Mouse (Mus musculus): ENCODE results near the gene Dusp2. TPM values are rescaled to one million over a fixed set of nuclear protein-coding genes. Genes with fewer than 3 reads are reported as not detected.
"Not testable (repeated sequence)": the region's sequence is repeated elsewhere in the genome, so short reads cannot be mapped to it uniquely, and the experiment has no call there.

Gene Dusp2
- 12.4 and 14.9 TPM in 2 replicates for polyA plus RNA-seq (2014; fragmentation: Nextera tagmentation; extraction: Ambion mirVana)

DNA sequence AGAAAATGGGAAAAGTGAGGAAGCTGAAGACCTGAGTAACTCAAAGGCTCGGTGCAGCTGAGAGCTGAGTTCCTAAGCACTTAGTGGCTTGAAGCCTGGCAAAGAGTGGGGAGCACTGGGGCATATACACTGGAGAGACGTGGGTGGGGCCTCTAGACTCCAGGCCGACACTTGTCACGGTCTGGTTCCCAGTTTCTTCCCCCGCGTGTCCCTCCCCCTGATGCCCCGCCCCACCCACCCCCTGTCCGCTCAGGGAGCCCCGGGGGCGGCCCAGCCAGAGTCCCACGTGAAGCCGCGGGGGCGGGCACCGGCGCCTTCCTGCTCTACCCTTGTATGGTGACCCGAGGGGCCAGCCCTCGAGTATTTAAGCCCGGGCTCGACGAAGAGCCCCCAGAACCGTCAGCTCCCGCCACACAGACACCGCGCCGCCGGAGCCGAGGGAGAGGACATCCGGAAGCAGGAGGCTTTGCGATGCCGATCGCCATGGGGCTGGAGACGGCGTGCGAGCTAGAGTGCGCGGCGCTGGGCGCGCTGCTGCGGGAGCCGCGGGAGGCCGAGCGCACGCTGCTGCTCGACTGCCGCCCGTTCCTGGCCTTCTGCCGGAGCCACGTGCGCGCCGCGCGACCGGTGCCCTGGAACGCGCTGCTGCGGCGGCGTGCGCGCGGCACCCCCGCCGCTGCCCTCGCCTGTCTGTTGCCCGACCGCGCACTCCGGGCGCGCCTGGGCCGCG, at the start of gene Dusp2:
Dusp2 (plus strand) TSS at position 393 of the 730 bp plus-strand sequence.
- H3K4me2 ChIP-seq (ENCODE audit: low read depth, low read length) = peak within 1 kb of the TSS; percentile 89
- peaks cover 4% of the 10 kb centered on the region; the same call in 1 of the 2 replicates for H3K4me1 ChIP-seq (ENCODE audit: control insufficient read depth, insufficient read depth, low read length)
- H3K9me3 ChIP-seq (ENCODE audit: control insufficient read depth, low read length) = no peaks in the 10 kb centered on the region
- peak within 1 kb of the TSS; percentile 55 for H3K9ac ChIP-seq (replicated peaks; ENCODE audit: low read depth, low read length)
- H3K4me3 ChIP-seq (ENCODE audit: low read depth, low read length) = peak within 1 kb of the TSS; percentile 49
- no peak within 1 kb of the TSS for H3K27ac ChIP-seq (ENCODE audit: low read depth, low read length)
- ATAC-seq (ENCODE audit: low read depth) = peak; percentile 84
- WGBS = 1% methylated on average over 64 of the region's 76 CpGs
- no peaks in the 10 kb centered on the region for H3K36me3 ChIP-seq (ENCODE audit: control insufficient read depth, insufficient read depth, low read length)
- H3K27me3 ChIP-seq (ENCODE audit: control insufficient read depth, insufficient read depth, low read length) = peaks cover 27% of the 10 kb centered on the region

DNA sequence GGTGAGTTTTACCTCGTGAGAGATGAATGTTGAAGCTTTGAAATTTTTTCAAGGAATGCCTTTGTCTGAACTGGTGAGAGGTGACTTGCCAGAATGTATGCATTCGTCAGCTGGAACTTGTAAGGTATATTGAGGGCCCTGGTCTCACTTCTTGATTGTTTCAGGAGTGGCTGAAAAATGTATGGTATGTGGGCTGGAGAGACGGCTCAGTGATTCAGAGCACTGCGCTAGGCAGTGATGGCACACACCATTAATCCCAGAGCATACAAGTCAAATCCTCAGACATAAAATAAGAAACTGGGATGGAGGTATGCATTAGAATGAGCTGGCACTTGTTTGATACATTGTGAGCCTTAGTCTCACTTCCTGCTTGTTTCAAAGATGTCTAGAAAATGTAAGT, 43.7 kb upstream of the Dusp2 start:
- WGBS = 88% methylated on average over 4 of the region's 4 CpGs
- no peaks in the 10 kb centered on the region for H3K4me1 ChIP-seq (ENCODE audit: control insufficient read depth, insufficient read depth, low read length)
- no peak overlapping the region for H3K4me2 ChIP-seq (ENCODE audit: low read depth, low read length)
- no peaks in the 10 kb centered on the region for H3K9me3 ChIP-seq (ENCODE audit: control insufficient read depth, low read length)
- ATAC-seq (ENCODE audit: low read depth) = no peak
- H3K27me3 ChIP-seq (ENCODE audit: control insufficient read depth, insufficient read depth, low read length) = no peaks in the 10 kb centered on the region
- no peak overlapping the region for H3K27ac ChIP-seq (ENCODE audit: low read depth, low read length)
- H3K9ac ChIP-seq (replicated peaks; ENCODE audit: low read depth, low read length) = no peak overlapping the region
- H3K4me3 ChIP-seq (ENCODE audit: low read depth, low read length) = no peak overlapping the region
- H3K36me3 ChIP-seq (ENCODE audit: control insufficient read depth, insufficient read depth, low read length) = peaks cover 46% of the 10 kb centered on the region

DNA sequence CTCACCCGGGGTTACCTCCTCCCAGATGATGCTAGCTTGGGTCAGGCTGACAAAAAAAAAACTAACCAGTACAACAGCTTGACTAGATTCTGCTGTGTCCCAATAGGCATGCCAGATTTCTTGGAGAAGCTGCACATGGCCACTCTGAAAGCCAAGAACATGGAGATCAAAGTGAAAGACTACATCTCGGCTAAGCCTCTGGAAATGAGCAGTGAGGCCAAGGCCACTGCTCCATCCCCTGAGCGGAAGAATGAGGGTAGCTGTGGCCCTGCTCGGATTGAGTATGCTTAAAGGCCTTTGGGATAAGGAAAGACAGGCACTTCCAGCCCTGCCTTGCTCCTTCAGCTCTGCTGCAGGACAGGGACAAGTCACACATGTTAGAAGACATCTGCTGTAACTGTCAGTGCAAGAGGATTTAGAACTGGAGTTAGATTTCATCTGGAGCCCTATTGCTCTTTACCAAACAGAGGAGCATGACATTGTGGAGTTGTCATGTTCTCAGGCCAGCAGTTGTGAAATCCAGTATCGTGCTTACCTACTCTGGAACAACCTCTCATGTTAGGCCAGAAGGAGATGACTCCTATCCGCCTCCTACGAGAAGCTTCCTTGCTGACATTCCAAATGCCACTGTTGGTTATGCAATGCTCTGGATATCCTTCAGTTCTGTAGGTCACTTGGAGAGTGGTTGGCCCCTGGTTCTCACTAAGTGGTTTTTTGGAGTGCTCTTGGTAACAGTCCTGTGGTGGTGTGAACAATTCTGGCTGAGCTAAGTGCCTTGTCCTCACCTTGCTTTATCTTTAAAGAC, 38.8 kb upstream of the Dusp2 start:
- no peak overlapping the region for H3K4me2 ChIP-seq (ENCODE audit: low read depth, low read length)
- no peak overlapping the region for H3K4me3 ChIP-seq (ENCODE audit: low read depth, low read length)
- H3K4me1 ChIP-seq (ENCODE audit: control insufficient read depth, insufficient read depth, low read length) = no peaks in the 10 kb centered on the region
- ATAC-seq (ENCODE audit: low read depth) = no peak
- no peak overlapping the region for H3K9ac ChIP-seq (replicated peaks; ENCODE audit: low read depth, low read length)
- no peak overlapping the region for H3K27ac ChIP-seq (ENCODE audit: low read depth, low read length)
- no peaks in the 10 kb centered on the region for H3K9me3 ChIP-seq (ENCODE audit: control insufficient read depth, low read length)
- WGBS = 96% methylated on average over 7 of the region's 7 CpGs
- H3K27me3 ChIP-seq (ENCODE audit: control insufficient read depth, insufficient read depth, low read length) = no peaks in the 10 kb centered on the region
- peaks cover 67% of the 10 kb centered on the region for H3K36me3 ChIP-seq (ENCODE audit: control insufficient read depth, insufficient read depth, low read length)

GRCm38 (mm10) chr2:127298056-127298455, 37.9 kb upstream of the Dusp2 start:
- H3K4me1 ChIP-seq (ENCODE audit: control insufficient read depth, insufficient read depth, low read length) = no peaks in the 10 kb centered on the region
- H3K9me3 ChIP-seq (ENCODE audit: control insufficient read depth, low read length) = no peaks in the 10 kb centered on the region
- no peak overlapping the region for H3K27ac ChIP-seq (ENCODE audit: low read depth, low read length)
- 96% methylated on average over 1 of the region's 1 CpGs for WGBS
- no peak overlapping the region for H3K9ac ChIP-seq (replicated peaks; ENCODE audit: low read depth, low read length)
- H3K27me3 ChIP-seq (ENCODE audit: control insufficient read depth, insufficient read depth, low read length) = no peaks in the 10 kb centered on the region
- no peak overlapping the region for H3K4me2 ChIP-seq (ENCODE audit: low read depth, low read length)
- peaks cover 67% of the 10 kb centered on the region for H3K36me3 ChIP-seq (ENCODE audit: control insufficient read depth, insufficient read depth, low read length)
- no peak for ATAC-seq (ENCODE audit: low read depth)
- no peak overlapping the region for H3K4me3 ChIP-seq (ENCODE audit: low read depth, low read length)

DNA sequence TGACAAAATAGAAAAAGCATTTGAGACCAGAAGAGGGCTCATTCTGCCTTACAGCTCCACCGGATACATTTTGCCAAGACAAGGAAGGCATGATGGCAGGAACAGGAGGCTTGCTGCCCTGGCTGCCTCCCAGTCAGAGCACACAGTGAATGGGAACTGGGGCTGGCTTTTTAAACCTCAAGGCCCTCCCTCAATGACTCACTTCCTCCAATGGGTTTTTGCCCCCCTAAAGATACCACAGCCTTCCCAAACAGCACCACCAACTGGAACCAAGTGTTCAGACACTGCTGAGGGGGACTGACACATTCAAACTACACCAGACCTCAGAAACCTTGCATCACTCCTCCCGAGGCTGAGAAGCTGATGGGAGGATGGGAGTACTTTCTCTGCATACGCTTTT, 35.3 kb upstream of the Dusp2 start:
- Histone ChIP-seq H3K4me2 (ENCODE audit: low read depth, low read length) (no peak overlapping the region), H3K27me3 (ENCODE audit: control insufficient read depth, insufficient read depth, low read length) (no peaks in the 10 kb centered on the region), H3K4me3 (ENCODE audit: low read depth, low read length) (no peak overlapping the region), H3K9ac (replicated peaks; ENCODE audit: low read depth, low read length) (no peak overlapping the region), H3K9me3 (ENCODE audit: control insufficient read depth, low read length) (no peaks in the 10 kb centered on the region), H3K36me3 (ENCODE audit: control insufficient read depth, insufficient read depth, low read length) (peaks cover 50% of the 10 kb centered on the region), H3K4me1 (ENCODE audit: control insufficient read depth, insufficient read depth, low read length) (no peaks in the 10 kb centered on the region), H3K27ac (ENCODE audit: low read depth, low read length) (no peak overlapping the region)
- no peak for ATAC-seq (ENCODE audit: low read depth)
- WGBS = 86% methylated on average over 3 of the region's 3 CpGs

- Histone ChIP-seq H3K27ac (ENCODE audit: low read depth, low read length) (no peak overlapping the region), H3K27me3 (ENCODE audit: control insufficient read depth, insufficient read depth, low read length) (no peaks in the 10 kb centered on the region), H3K9me3 (ENCODE audit: control insufficient read depth, low read length) (no peaks in the 10 kb centered on the region), H3K9ac (replicated peaks; ENCODE audit: low read depth, low read length) (no peak overlapping the region), H3K4me1 (ENCODE audit: control insufficient read depth, insufficient read depth, low read length) (no peaks in the 10 kb centered on the region), H3K4me2 (ENCODE audit: low read depth, low read length) (no peak overlapping the region), H3K36me3 (ENCODE audit: control insufficient read depth, insufficient read depth, low read length) (peaks cover 39% of the 10 kb centered on the region), H3K4me3 (ENCODE audit: low read depth, low read length) (no peak overlapping the region)
- no peak for ATAC-seq (ENCODE audit: low read depth)
- WGBS = 92% methylated on average over 3 of the region's 3 CpGs
Observed at GRCm38 (mm10) chr2:127301883-127302282, 34.1 kb upstream of the Dusp2 start.

DNA sequence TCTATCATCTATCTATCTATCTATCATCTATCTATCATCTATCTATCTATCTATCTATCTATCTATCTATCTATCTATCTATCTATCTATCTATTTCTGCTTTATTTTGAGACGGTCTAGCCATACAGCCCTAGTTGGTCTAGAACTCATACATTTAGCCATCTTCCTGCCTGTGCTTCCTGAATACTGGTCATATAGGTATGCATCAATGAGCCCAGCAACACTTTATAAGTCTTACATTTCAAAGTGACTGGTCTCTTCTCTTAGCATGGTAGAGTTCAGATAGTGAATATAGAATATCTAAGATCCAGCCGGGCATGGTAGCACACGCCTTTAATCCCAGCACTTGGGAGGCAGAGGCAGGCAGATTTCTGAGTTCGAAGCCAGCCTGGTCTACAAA, 31.8 kb upstream of the Dusp2 start:
- not testable (repeated sequence) for H3K4me1 ChIP-seq (ENCODE audit: control insufficient read depth, insufficient read depth, low read length); H3K4me2 ChIP-seq (ENCODE audit: low read depth, low read length); H3K9ac ChIP-seq (replicated peaks; ENCODE audit: low read depth, low read length); H3K4me3 ChIP-seq (ENCODE audit: low read depth, low read length); H3K9me3 ChIP-seq (ENCODE audit: control insufficient read depth, low read length); H3K27ac ChIP-seq (ENCODE audit: low read depth, low read length); ATAC-seq (ENCODE audit: low read depth); H3K27me3 ChIP-seq (ENCODE audit: control insufficient read depth, insufficient read depth, low read length)
- peaks cover 17% of the 10 kb centered on the region for H3K36me3 ChIP-seq (ENCODE audit: control insufficient read depth, insufficient read depth, low read length)
- WGBS = 97% methylated on average over 4 of the region's 4 CpGs

- Histone ChIP-seq H3K4me2 (ENCODE audit: low read depth, low read length) (no peak overlapping the region), H3K27me3 (ENCODE audit: control insufficient read depth, insufficient read depth, low read length) (no peaks in the 10 kb centered on the region), H3K9ac (replicated peaks; ENCODE audit: low read depth, low read length) (no peak overlapping the region), H3K9me3 (ENCODE audit: control insufficient read depth, low read length) (no peaks in the 10 kb centered on the region), H3K27ac (ENCODE audit: low read depth, low read length) (no peak overlapping the region), H3K36me3 (ENCODE audit: control insufficient read depth, insufficient read depth, low read length) (peaks cover 14% of the 10 kb centered on the region), H3K4me1 (ENCODE audit: control insufficient read depth, insufficient read depth, low read length) (no peaks in the 10 kb centered on the region), H3K4me3 (ENCODE audit: low read depth, low read length) (no peak overlapping the region)
- ATAC-seq (ENCODE audit: low read depth) = no peak
- WGBS = 88% methylated on average over 3 of the region's 3 CpGs
Observed at GRCm38 (mm10) chr2:127304609-127305210, 31.2 kb upstream of the Dusp2 start.

- no peak for ATAC-seq (ENCODE audit: low read depth)
- H3K36me3 ChIP-seq (ENCODE audit: control insufficient read depth, insufficient read depth, low read length) = peaks cover 2% of the 10 kb centered on the region; the same call in 1 of the 2 replicates
Observed at GRCm38 (mm10) chr2:127306123-127306522, 29.8 kb upstream of the Dusp2 start.

More at GRCm38 (mm10) chr2:127306123-127306522, 29.8 kb upstream of the Dusp2 start:
- Histone ChIP-seq H3K9ac (replicated peaks; ENCODE audit: low read depth, low read length) (no peak overlapping the region), H3K9me3 (ENCODE audit: control insufficient read depth, low read length) (no peaks in the 10 kb centered on the region), H3K4me3 (ENCODE audit: low read depth, low read length) (no peak overlapping the region), H3K27me3 (ENCODE audit: control insufficient read depth, insufficient read depth, low read length) (no peaks in the 10 kb centered on the region), H3K27ac (ENCODE audit: low read depth, low read length) (no peak overlapping the region), H3K4me1 (ENCODE audit: control insufficient read depth, insufficient read depth, low read length) (no peaks in the 10 kb centered on the region), H3K4me2 (ENCODE audit: low read depth, low read length) (no peak overlapping the region)

Data from neural tube, embryonic 14.5 days (tissue).